Mouse (Mus musculus) right cerebral cortex, postnatal 4 days (tissue): ENCODE measurements around the gene Sh3gl3.

ENCODE experiments used
- DNase-seq: peaks from one replicate; pipeline ENCODE4 v3.0.0-alpha.2; 2022

Gene Sh3gl3

DNA sequence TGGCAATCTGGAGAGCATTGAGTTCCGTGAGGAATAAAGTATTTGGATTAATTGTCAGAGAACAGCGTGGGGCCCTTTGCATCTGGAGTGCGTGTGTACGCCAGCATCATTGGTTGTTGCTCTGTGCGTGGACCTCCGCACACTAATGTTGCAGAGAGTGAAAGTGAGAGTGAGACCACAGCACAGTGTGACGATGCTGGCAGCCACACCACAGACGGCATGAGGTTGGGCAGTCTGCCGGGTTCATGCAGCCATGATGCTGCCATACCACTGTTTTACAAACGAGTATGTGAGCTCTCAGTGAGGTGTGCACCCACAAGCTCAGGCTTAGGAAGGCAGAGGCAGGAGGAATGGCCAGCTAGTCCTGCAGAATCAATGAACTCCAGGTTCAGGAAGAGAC lies 120.4 kb downstream of the Sh3gl3 start:
- no peak for DNase-seq

DNA sequence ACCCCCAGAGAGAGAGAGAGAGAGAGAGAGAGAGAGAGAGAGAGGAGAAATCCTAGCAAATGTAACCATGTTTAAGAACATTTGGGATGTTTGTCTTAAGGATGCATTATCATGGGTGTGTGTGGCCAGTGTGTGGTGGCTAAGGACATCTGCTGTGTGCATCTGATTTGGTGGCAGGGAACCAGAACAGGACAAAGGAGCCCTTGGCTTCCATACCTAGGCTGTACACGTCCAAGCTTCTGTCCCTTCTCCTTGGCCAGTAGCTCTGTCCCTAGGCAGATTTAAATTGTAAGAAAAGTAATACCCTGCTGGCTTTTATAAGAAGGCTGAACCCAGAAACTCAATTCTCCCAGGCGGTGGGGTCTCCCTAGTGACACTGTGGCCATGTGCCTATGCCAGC lies 121.0 kb downstream of the Sh3gl3 start:
- no peak for DNase-seq

DNA sequence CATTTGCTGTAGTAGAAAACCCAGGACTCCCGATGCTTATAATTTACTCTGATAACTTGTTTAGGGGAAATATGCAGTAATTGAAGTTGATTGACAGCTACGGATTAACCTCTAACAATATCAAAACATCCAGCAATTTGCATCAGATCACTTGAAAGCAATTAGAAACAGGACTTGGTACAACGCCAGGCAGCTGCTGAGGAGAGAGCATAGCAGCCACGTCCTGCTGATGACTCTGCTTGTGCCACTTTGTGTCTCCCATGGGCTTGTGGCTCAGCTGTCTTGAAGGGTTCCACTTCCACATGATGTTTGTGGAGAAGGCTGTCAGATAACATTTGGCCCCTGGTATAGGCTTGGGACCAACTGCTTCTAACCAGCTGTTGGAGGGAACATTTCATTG lies 134.8 kb downstream of the Sh3gl3 start:
- peak; percentile 13 for DNase-seq

DNA sequence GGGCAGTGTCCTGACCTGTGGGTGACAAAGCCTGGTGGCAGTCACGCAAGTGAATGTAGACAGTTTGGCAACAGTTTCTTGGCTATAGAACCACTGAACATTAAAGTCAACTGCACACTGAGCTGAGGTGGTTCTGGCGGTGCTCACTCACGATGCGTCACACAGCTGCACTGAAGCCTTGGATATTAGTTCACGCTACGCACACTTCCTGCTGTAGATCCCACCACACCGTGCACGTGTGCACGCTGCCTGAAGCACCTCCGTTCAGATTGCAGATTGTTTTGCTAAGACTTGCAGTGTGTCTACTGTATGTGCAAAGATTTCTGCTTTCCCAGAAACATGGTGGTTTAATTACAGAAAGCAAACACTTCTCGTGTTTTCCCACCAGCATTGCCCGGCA lies 144.9 kb downstream of the Sh3gl3 start:
- no peak for DNase-seq

DNA sequence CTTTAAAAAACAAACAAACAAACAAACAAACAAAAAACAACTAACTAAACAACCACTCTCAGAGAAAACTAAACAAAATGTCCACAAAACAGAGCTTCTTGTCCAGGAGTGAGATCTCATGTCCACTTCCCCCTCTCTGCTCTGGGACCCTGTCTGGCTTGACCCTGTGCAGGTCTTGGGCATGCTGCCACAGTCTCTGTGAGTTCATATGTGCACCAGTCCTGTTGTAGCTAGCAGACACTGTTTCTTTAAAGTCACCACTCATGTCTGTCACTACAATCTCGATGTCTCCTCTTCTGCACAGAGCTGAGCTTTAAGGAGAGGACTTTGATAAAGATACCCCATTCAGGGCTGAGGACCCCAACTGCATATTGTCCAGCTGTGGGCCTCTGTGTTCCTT lies 153.0 kb downstream of the Sh3gl3 start:
- no peak for DNase-seq

DNA sequence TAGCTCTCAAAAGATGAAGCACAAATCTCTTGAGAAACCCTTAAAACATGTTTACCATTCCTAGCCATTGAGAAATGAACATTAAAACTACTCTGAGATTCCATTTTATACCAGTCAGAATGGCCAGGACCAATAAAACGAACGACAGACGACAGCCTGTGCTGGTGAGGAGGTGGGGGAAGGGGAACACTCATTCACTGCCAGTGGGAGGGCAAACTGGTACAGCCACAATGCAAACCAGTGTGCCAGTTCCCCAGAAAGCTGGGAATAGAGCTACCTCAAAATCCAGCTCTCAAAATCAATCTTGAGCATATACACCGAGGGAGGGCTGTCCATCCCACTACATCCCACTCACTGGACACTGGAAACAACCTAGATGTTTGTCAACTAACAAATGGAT lies 153.6 kb downstream of the Sh3gl3 start:
- DNase-seq: no peak

DNA sequence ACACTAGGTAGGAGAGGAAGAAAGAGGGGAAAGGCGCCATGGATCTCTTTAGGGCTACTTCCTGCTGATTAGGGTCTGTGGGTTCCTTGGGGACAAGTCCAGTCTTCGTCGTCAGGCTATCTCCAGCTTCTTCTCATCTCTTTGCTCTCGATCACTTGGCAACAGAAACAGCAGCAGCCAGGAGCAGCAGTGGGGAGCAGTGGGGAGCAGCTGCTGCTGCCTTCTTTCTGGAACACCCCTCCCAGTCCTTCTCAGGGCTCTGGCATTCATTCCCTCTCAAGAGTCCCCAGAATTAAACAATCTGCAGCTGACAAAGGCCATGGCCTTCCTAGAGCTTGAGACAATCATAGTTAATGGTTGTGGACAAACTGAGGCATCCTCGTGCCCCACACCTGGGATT lies 154.2 kb downstream of the Sh3gl3 start:
- DNase-seq: no peak

DNA sequence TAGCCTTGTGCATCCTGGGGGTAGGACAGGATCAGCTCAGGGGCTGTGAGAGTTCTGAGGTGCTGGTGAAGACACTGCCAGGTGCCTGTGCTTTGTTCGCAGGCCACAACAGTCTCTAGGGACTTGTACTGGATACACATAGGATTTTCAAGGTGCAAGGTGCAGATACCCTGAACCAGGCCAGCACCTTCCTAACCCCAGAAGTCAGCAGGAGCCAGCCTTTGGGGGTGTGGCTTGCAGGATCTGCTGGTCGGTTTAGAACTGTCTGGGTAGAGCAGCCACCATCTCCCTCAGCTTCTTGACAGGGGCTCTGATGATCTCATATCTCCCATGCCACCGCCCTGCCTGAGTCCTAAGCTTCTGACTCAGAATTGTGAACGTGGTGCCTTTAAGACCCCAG lies 156.2 kb downstream of the Sh3gl3 start:
- DNase-seq: no peak

DNA sequence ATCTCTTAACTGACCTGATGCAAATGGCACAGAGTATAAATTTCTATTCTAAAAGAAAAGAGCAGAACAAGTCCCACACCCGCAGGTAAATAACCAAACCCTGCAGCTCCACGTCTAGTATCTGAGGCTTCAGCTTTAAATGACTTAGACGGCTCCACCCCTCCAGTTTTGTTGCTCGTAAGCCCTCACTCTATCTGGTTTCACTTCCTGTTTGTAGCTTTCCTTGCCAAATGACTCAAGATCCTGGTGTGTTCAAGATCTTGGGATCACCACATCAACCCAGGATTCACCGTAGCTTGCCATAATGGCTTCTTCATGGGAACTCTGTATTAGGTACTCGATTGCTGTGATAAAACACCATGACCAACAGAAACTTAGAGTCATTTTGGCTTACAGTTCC lies 157.2 kb downstream of the Sh3gl3 start:
- no peak for DNase-seq

DNA sequence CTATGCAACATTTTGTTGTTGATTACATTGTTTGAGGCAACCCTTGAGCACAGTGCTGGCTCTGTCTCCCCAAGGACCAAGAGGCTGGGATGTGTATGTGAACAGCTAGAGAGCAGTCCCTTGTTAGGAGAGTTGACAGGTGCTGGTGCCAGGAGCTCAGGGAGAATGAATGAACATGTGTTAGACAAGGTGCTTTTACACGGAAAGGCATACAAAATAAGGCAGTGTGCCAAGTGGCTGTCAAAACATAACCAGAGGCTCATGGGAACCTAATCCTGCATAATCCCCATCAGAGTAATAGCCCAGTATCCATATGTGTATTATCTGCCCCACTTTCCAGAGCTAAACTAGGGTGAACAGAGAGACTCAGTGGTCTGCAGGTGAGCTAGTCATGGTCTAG lies 160.4 kb downstream of the Sh3gl3 start:
- no peak for DNase-seq

DNA sequence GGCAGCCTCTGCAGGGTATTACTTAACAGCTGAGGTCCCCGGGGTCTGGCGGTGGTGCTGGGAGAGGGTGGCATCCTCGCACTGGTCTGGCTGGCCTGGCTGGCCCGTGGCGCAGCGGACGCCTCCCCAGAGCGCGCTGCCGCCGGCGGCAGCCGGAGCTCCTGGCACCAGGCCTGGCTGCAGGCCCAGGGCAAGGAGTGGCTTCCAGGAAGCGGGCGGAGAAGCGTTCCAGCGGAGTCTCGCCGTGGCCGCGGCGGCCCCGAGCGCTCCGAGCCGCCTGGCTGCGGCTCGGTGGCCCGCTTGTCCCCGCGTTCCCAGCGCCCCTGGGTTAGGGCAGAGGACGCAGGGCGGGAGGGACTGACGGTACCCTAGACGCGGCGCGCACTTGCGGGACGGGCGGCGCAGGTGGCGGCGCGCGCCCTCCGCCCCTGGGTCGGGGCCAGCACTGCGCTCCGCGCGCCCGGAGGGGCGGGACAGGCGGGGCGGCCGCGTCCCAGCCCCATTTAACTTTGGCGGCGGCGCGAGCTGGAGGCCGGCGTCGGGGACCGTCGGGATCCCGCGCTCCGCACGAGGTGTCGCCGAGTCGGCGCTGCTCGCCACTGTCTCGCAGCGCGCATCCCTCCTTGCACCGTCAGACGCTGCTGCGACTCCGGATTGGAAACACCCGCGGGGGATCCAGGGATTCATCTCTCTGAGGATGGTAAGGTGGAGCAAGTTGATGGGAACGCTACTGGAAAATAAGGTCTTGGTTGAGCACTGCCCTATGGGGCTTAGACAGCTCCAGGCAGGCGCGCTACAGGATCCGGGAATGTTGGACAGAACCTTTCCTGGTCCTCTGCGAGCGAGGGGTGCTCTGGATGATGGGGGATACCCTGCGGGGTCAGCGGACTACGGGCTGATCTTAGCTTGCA lies 161.8 kb downstream of the Sh3gl3 start, which contains the start of gene Adamtsl3:
TSS of gene Adamtsl3 (plus strand) at position 484 of the 911 bp plus-strand sequence.
- peak; percentile 42 for DNase-seq

DNA sequence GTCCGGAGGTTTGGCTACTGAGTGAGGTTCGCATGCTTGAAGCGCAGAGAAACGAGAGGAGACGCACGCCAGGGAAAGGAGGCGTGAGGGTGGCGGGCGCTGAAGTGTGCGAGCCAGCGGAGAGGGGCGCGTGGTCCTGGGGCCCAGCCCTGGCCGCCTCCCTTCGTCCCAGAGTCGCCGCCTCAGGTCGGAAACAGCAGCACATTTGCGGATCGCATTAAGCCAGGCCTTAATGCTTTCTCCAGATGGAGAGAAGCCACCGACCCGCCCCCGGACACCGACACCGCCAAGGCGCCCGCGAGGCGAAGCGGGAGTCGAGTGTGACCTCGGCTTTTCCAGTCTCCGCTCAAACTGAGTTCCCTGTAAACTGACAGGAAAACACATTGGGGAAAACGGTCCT lies 162.5 kb downstream of the Sh3gl3 start:
- peak; percentile 13 for DNase-seq

DNA sequence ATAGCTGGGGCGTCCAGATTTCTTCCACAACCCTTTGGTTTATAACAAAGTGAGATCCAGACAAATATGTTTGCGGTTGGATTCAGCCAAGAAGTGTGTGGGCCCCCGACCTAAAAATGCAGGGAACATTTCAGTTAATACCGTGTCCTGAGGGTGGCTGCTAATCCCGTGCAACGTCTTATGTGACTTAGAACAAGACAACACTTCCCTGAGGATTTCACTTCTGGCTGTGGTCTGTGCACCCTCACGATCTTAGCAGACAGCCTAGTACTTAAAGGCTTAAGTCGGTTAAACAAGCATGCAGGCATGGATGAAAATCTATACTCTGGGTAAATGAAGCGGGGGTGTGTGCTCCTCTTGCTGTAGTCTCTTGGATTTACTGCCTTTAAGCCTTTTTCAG lies 164.5 kb downstream of the Sh3gl3 start:
- DNase-seq: no peak

DNA sequence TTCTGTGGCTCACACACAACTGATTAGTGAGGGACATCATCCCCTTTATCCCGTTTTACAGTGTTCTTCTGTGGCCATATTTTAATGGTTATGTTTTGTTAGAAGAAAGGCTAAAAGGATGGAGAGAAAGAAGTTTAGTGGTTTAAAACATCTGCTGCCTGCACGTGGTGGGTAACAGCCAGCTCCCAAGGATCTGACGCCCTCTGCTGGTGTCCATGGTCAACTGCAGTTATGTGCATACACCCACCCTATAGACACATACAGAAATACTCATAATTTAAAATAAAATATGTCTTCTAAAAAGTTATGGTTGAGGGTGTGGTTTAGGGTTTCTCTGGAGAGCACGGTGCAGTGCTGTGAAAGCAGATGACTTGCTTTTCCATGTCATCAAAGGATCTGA lies 164.9 kb downstream of the Sh3gl3 start:
- DNase-seq: no peak

DNA sequence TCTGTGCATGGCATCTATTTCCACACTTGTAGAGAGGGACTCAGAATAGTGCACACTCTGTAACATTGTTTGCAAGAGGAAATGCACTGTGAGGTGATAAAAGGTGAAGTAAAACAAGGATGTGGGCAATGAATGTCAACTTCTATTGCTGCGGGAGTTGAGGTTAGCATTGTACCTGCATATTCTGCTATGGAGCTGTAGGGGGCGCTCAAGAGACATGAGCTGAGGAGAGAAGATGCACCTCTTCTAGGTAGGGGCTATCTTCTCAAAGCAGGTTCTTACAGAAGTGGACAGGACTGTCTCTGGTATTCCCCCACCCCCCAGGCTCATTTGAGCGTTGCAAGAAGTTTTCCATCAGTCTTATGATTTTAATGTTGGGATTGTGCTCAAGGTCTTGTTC lies 165.6 kb downstream of the Sh3gl3 start:
- no peak for DNase-seq

DNA sequence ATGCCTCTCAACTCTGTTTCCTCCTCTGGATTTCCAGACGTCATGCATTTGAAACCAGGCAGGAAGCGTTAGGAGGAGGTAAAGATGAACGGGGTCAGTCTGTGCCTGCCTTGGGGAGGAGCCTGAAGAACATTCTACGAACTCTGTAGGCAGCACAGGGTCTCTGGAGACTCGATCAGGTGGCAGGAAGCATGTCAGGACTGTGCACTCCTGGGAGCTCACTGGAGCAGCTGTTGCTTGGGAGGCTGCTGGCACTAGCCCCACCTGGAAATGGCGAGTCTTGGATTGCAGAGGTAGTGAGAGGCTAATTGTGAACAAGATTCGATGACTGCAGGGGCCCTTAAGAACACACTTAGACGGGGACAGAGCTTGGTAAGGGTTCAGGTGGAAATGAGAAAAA lies 167.8 kb downstream of the Sh3gl3 start:
- no peak for DNase-seq

DNA sequence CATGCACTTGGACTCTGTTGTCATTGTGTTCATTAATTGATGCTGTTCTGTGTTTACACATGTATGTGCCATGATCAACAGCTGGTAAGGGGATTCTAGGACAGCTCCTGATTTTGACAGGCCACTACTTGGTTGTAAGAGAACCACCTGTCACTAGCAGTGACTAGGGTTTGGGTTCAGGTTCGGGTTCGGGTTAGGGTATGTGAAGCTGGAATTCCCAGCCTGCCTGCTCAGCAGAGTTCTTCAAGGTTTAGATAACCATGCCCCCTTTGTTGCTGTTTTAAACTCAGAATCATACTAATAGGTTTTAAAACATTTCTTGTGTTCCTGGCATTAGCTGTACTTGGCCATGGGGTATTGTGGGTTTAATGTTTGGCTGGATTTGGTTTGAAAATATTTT lies 173.1 kb downstream of the Sh3gl3 start:
- no peak for DNase-seq

DNA sequence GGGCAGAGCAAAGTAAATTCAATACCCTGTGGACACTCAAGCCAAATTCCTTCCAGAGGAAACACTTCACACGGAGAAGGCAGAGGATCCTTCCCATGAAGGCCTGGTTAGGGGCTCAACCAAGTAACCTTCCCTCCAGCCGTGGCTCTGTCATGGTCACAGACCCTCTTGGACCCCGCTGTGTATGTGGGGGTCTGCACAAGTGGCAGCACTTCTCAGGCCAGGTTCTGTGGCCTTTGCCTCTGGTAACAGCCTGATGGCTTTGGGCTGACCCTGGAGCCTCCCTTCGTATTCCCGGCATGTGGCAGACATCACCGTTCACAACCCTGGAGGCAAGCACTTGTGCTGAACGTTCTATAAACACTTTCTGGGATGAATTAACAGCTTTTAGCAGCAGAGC lies 176.2 kb downstream of the Sh3gl3 start:
- DNase-seq: no peak

DNA sequence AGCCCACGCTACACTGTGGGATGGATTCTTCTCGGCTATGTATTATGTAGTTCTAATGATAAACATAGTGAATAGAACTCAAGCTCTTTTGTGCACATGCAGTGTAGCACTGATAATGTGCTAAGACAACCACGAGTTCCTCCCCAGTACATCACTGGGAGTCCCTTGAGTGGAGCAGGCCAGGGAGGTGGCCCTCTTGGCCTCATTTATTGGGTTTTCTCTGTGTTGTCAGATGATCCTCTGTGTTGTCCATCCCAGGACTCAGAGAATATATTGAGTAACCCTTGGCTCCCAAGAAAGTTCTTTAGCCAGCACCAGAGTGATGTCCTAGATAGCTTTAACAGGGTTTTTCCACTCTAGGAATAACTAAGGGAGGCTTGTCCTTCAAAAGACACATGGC lies 176.8 kb downstream of the Sh3gl3 start:
- no peak for DNase-seq
